Mouse (Mus musculus) cerebellum, adult 2 months (tissue): Measurements from ENCODE around the gene Psmc1.

ENCODE experiments used
- CTCF ChIP-seq: fragments of 200-500 bp; IDR thresholded peaks from 2 replicates; pipeline ENCODE4 v1.5.1; 2011; ENCODE audit warnings: low read depth, mild to moderate bottlenecking, control low read depth, low read length, moderate library complexity, borderline replicate concordance; ENCODE audit not compliant: insufficient read depth
- POLR2A ChIP-seq: fragments of 200-500 bp; IDR thresholded peaks from 2 replicates; pipeline ENCODE4 v1.6.1; 2011; ENCODE audit warnings: low read length, control low read depth, borderline replicate concordance; ENCODE audit not compliant: insufficient read depth

DNA sequence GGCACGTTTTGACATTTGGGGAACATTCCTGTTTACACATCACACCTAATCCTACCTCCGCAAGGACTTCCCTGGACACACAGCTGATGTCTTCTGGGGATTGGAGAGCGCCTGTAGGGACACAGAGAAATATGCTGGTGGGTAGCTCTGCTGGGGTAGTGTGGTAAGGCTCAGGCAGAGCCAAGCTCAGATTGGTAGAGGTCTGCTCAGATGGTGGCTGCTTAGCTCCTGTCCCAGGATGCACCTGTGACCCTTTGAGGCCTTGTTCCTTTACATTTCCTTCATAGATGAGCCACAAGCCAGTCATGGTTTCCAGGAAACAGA is 9.3 kb upstream of the Psmc1 start:
- TF ChIP-seq POLR2A (no peak), CTCF (no peak)
